Mouse (Mus musculus) testis, adult 2 months (tissue): ENCODE data around the gene Phactr4.

Experiments used
- CTCF ChIP-seq: fragments of 200-500 bp; IDR thresholded peaks from 2 replicates; pipeline ENCODE4 v1.5.1; 2012; ENCODE audit warnings: low read depth, mild to moderate bottlenecking, inconsistent platforms, low read length, moderate library complexity; ENCODE audit not compliant: control insufficient read depth, insufficient read depth, insufficient replicate concordance
- POLR2A ChIP-seq: fragments of 200-500 bp; IDR thresholded peaks from 2 replicates; pipeline ENCODE4 v1.6.1; 2012; ENCODE audit warnings: low read depth, mild to moderate bottlenecking, inconsistent platforms, low read length, moderate library complexity; ENCODE audit not compliant: control insufficient read depth

DNA sequence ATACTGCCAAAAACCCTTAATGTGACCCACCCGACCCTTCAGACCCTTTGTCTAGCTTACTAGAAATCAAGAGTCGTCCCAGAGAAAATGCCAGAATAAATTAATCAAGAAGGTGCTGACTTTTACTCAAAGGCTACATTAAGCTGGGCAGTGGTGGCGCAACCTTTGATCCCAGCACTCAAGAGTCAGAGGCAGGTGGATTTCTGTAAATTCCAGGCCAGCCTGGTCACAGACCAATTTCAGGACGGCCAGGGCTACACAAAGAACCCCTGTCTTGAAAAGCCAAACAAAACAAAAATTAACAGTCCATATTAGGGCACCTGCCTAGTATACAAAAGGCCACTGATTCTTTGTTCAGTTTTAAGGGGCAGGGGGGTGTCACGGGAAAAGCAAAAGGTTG lies 95.8 kb downstream of the Phactr4 start:
- no peak for TF ChIP-seq POLR2A
- no peak for TF ChIP-seq CTCF
